Mouse (Mus musculus): ENCODE results near the gene Kcnip4.

Kcnip4 gene

GRCm38 (mm10) chr5:48588014-48588413 is 936.7 kb downstream of the Kcnip4 start:
- DNase-seq (ENCODE audit: low read depth, low spot score) = no peak

GRCm38 (mm10) chr5:48583431-48583830 is 941.3 kb downstream of the Kcnip4 start:
- no peak for DNase-seq (ENCODE audit: low read depth, low spot score)

GRCm38 (mm10) chr5:48563996-48564587 is 960.6 kb downstream of the Kcnip4 start:
- no peak for DNase-seq (ENCODE audit: low read depth, low spot score)

GRCm38 (mm10) chr5:48551753-48552152 is 973.0 kb downstream of the Kcnip4 start:
- DNase-seq (ENCODE audit: low read depth, low spot score) = no peak

- DNase-seq (ENCODE audit: low read depth, low spot score) = no peak
Observed at GRCm38 (mm10) chr5:48545825-48546224, 978.9 kb downstream of the Kcnip4 start.

GRCm38 (mm10) chr5:48544784-48545734 is 979.6 kb downstream of the Kcnip4 start:
- no peak for DNase-seq (ENCODE audit: low read depth, low spot score)

- DNase-seq (ENCODE audit: low read depth, low spot score) = no peak
Observed at GRCm38 (mm10) chr5:48518035-48518434, 1006.7 kb downstream of the Kcnip4 start.

- no peak for DNase-seq (ENCODE audit: low read depth, low spot score)
Observed at GRCm38 (mm10) chr5:48513354-48513753, 1011.4 kb downstream of the Kcnip4 start.

GRCm38 (mm10) chr5:48511357-48511756 is 1013.4 kb downstream of the Kcnip4 start:
- DNase-seq (ENCODE audit: low read depth, low spot score) = no peak

GRCm38 (mm10) chr5:48510241-48510640 is 1014.5 kb downstream of the Kcnip4 start:
- DNase-seq (ENCODE audit: low read depth, low spot score) = no peak

GRCm38 (mm10) chr5:48509194-48509930 is 1015.3 kb downstream of the Kcnip4 start:
- no peak for DNase-seq (ENCODE audit: low read depth, low spot score)

- no peak for DNase-seq (ENCODE audit: low read depth, low spot score)
Observed at GRCm38 (mm10) chr5:48503094-48503493, 1021.6 kb downstream of the Kcnip4 start.

GRCm38 (mm10) chr5:48502442-48502841 is 1022.3 kb downstream of the Kcnip4 start:
- no peak for DNase-seq (ENCODE audit: low read depth, low spot score)

GRCm38 (mm10) chr5:48500204-48500603 is 1024.5 kb downstream of the Kcnip4 start:
- DNase-seq (ENCODE audit: low read depth, low spot score) = no peak

GRCm38 (mm10) chr5:48490864-48491477 is 1033.7 kb downstream of the Kcnip4 start:
- DNase-seq (ENCODE audit: low read depth, low spot score) = no peak

GRCm38 (mm10) chr5:48489549-48490288 is 1035.0 kb downstream of the Kcnip4 start:
- no peak for DNase-seq (ENCODE audit: low read depth, low spot score)

GRCm38 (mm10) chr5:48483112-48483511 is 1041.6 kb downstream of the Kcnip4 start:
- DNase-seq (ENCODE audit: low read depth, low spot score) = no peak

GRCm38 (mm10) chr5:48460221-48460620 is 1064.5 kb downstream of the Kcnip4 start:
- DNase-seq (ENCODE audit: low read depth, low spot score) = no peak

GRCm38 (mm10) chr5:48448888-48449287 is 1075.8 kb downstream of the Kcnip4 start:
- DNase-seq (ENCODE audit: low read depth, low spot score) = no peak

GRCm38 (mm10) chr5:48430459-48430858 is 1094.2 kb downstream of the Kcnip4 start:
- DNase-seq (ENCODE audit: low read depth, low spot score) = peak; percentile 6

GRCm38 (mm10) chr5:48421957-48422356 is 1102.8 kb downstream of the Kcnip4 start:
- DNase-seq (ENCODE audit: low read depth, low spot score) = no peak
